Mouse (Mus musculus): ENCODE results near the gene Fstl1.

GRCm38 (mm10) chr16:37776860-37777651, at the start of gene Fstl1:
- TF ChIP-seq CTCF (IDR thresholded peaks at IDR 0.05; ENCODE audit: low read depth) (no peak), EP300 (IDR thresholded peaks at IDR 0.05; ENCODE audit: low read depth) (no peak)
